Mouse (Mus musculus) spleen, adult 2 months (tissue): Measurements from ENCODE around the gene Uxs1. TPM values are rescaled to one million over a fixed set of nuclear protein-coding genes. Genes with fewer than 3 reads are reported as not detected.
A peak's percentile ranks its signal among the peaks of the same experiment; 100 is the strongest.

Experiments used
- DNase-seq, 2 experiments: peaks; one replicate each; pipeline versions ENCODE4 v3.0.0 to v3.0.0-alpha.2; 2012 to 2021; ENCODE audit warnings: low spot score in 2 of 2, low read depth in 1 of 2
- H3K27ac ChIP-seq: fragments of 200-500 bp; 2 replicates; pipeline ENCODE4 v1.5.1; 2012; ENCODE audit warnings: low read length, inconsistent platforms; ENCODE audit not compliant: insufficient read depth
- H3K27me3 ChIP-seq: fragments of 200-500 bp; 2 replicates; pipeline ENCODE4 v1.6.1; 2012; ENCODE audit warnings: mild to moderate bottlenecking, moderate library complexity, low read length, inconsistent platforms; ENCODE audit not compliant: control insufficient read depth, insufficient read depth
- H3K36me3 ChIP-seq: fragments of 200-500 bp; 2 replicates; pipeline ENCODE4 v1.6.1; 2012; ENCODE audit warnings: mild to moderate bottlenecking, low read length, inconsistent platforms; ENCODE audit not compliant: control insufficient read depth, insufficient read depth
- H3K4me1 ChIP-seq: fragments of 200-500 bp; 2 replicates; pipeline ENCODE4 v1.6.1; 2011; ENCODE audit warnings: inconsistent platforms; ENCODE audit not compliant: control insufficient read depth, insufficient read depth, insufficient read length
- H3K4me3 ChIP-seq: fragments of 200-500 bp; 2 replicates; pipeline ENCODE4 v1.5.1; 2011; ENCODE audit warnings: mild to moderate bottlenecking, inconsistent platforms; ENCODE audit not compliant: insufficient read depth, insufficient read length; ENCODE audit errors: extremely low read depth
- CTCF ChIP-seq: fragments of 200-500 bp; IDR thresholded peaks from 2 replicates; pipeline ENCODE4 v1.5.1; 2011; ENCODE audit warnings: mild to moderate bottlenecking, inconsistent platforms; ENCODE audit not compliant: insufficient read depth, insufficient read length, insufficient replicate concordance; ENCODE audit errors: extremely low read depth
- POLR2A ChIP-seq: fragments of 200-500 bp; IDR thresholded peaks from 2 replicates; pipeline ENCODE4 v1.6.1; 2011; ENCODE audit warnings: low read depth, low read length, inconsistent platforms
- WGBS: fragments of 180-500 bp; shearing (Covaris S2); methylation state at CpG from one replicate; pipeline ENCODE4 v1.1.7; 2018; 5-methylcytosine and 5-hydroxymethylcytosine counted together
- polyA plus RNA-seq: library from polyadenylated mRNA; depleted of rRNA; stranded (reverse); fragments of >200 nt; gene quantifications from 2 replicates; pipeline ENCODE4 v1.2.3, GENCODE M21; 2012

Uxs1 gene
- polyA plus RNA-seq, 1 experiment, result 4.9 TPM

GRCm38 (mm10) chr1:43822586-43822985, 5.0 kb downstream of the Uxs1 start:
- 81% methylated on average over 5 of the region's 5 CpGs for WGBS
- TF ChIP-seq POLR2A (no peak), CTCF (no peak)
- DNase-seq, result no peak

GRCm38 (mm10) chr1:43821804-43822203, 5.8 kb downstream of the Uxs1 start:
- 88% methylated on average over 1 of the region's 1 CpGs for WGBS
- no peaks in the 10 kb centered on the region; the same call in 1 of the 2 replicates for H3K4me1 ChIP-seq
- no peaks in the 10 kb centered on the region for H3K36me3 ChIP-seq
- no peaks in the 10 kb centered on the region for H3K27me3 ChIP-seq
- DNase-seq, result no peak
- no peak overlapping the region for H3K4me3 ChIP-seq
- no peak for TF ChIP-seq CTCF
- TF ChIP-seq POLR2A, result no peak
- H3K27ac ChIP-seq, result no peak overlapping the region

More at GRCm38 (mm10) chr1:43822586-43822985, 5.0 kb downstream of the Uxs1 start:
- Histone ChIP-seq H3K27me3 (no peaks in the 10 kb centered on the region), H3K36me3 (no peaks in the 10 kb centered on the region), H3K4me1 (no peaks in the 10 kb centered on the region; the same call in 1 of the 2 replicates), H3K4me3 (no peak overlapping the region), H3K27ac (no peak overlapping the region)

GRCm38 (mm10) chr1:43820571-43820970, 7.0 kb downstream of the Uxs1 start:
- no peak for DNase-seq
- no peaks in the 10 kb centered on the region for H3K27me3 ChIP-seq
- TF ChIP-seq CTCF (no peak), POLR2A (no peak)
- no peaks in the 10 kb centered on the region; the same call in 1 of the 2 replicates for H3K4me1 ChIP-seq
- H3K36me3 ChIP-seq, result no peaks in the 10 kb centered on the region
- WGBS, result 75% methylated on average over 1 of the region's 1 CpGs
- no peak overlapping the region for H3K4me3 ChIP-seq
- H3K27ac ChIP-seq, result no peak overlapping the region

GRCm38 (mm10) chr1:43819091-43819490, 8.5 kb downstream of the Uxs1 start:
- Histone ChIP-seq H3K27ac (no peak overlapping the region), H3K27me3 (no peaks in the 10 kb centered on the region), H3K36me3 (no peaks in the 10 kb centered on the region), H3K4me3 (no peak overlapping the region), H3K4me1 (no peaks in the 10 kb centered on the region; the same call in 1 of the 2 replicates)
- WGBS, result 85% methylated on average over 2 of the region's 2 CpGs
- no peak for DNase-seq
- TF ChIP-seq POLR2A (no peak), CTCF (no peak)

GRCm38 (mm10) chr1:43818356-43818755, 9.2 kb downstream of the Uxs1 start:
- Histone ChIP-seq H3K36me3 (no peaks in the 10 kb centered on the region), H3K4me1 (no peaks in the 10 kb centered on the region; the same call in 1 of the 2 replicates), H3K27ac (no peak overlapping the region), H3K27me3 (no peaks in the 10 kb centered on the region), H3K4me3 (no peak overlapping the region)
- TF ChIP-seq CTCF (no peak), POLR2A (no peak)
- DNase-seq, result no peak
- 94% methylated on average over 4 of the region's 4 CpGs for WGBS

- peak overlapping the region; percentile 29; the same call in 1 of the 2 replicates for H3K27ac ChIP-seq
- WGBS, result 93% methylated on average over 1 of the region's 1 CpGs
These were observed 15.8 kb downstream of the Uxs1 start for GRCm38 (mm10) chr1:43811764-43812163.

GRCm38 (mm10) chr1:43811055-43811454, 16.5 kb downstream of the Uxs1 start:
- Histone ChIP-seq H3K4me1 (peaks cover 12% of the 10 kb centered on the region; the same call in 1 of the 2 replicates), H3K27ac (peak overlapping the region; percentile 29; the same call in 1 of the 2 replicates)
- 48% methylated on average over 3 of the region's 3 CpGs for WGBS

More at GRCm38 (mm10) chr1:43811764-43812163, 15.8 kb downstream of the Uxs1 start:
- no peak for DNase-seq
- H3K4me1 ChIP-seq, result peaks cover 12% of the 10 kb centered on the region; the same call in 1 of the 2 replicates
- H3K4me3 ChIP-seq, result no peak overlapping the region
- TF ChIP-seq CTCF (no peak), POLR2A (no peak)
- no peaks in the 10 kb centered on the region for H3K27me3 ChIP-seq
- H3K36me3 ChIP-seq, result no peaks in the 10 kb centered on the region

More at GRCm38 (mm10) chr1:43811055-43811454, 16.5 kb downstream of the Uxs1 start:
- no peak for DNase-seq
- Histone ChIP-seq H3K27me3 (no peaks in the 10 kb centered on the region), H3K36me3 (no peaks in the 10 kb centered on the region), H3K4me3 (no peak overlapping the region)
- TF ChIP-seq POLR2A (no peak), CTCF (no peak)
